Mouse (Mus musculus) layer of hippocampus, adult 11-12 months (tissue): ENCODE data around the gene Hamp.
"Not testable (repeated sequence)": the region's sequence is repeated elsewhere in the genome, so short reads cannot be mapped to it uniquely, and the experiment has no call there.

Source experiments
- DNase-seq: peaks from one replicate; pipeline ENCODE4 v3.0.0; 2022; ENCODE audit warnings: low spot score

Hamp gene

GRCm38 (mm10) chr7:30956357-30956751, 12.5 kb upstream of the Hamp start:
- DNase-seq: no peak

- peak; percentile 88 for DNase-seq
Observed at GRCm38 (mm10) chr7:30955584-30956356, 11.9 kb upstream of the Hamp start.

- DNase-seq: no peak
Observed at GRCm38 (mm10) chr7:30954971-30955520, 11.2 kb upstream of the Hamp start.

GRCm38 (mm10) chr7:30954036-30954435, 10.2 kb upstream of the Hamp start:
- no peak for DNase-seq

GRCm38 (mm10) chr7:30953459-30953858, 9.6 kb upstream of the Hamp start:
- no peak for DNase-seq

GRCm38 (mm10) chr7:30952441-30953265, 8.8 kb upstream of the Hamp start:
- no peak for DNase-seq

- DNase-seq: not testable (repeated sequence)
Observed at GRCm38 (mm10) chr7:30949902-30950301, 6.1 kb upstream of the Hamp start.

GRCm38 (mm10) chr7:30945876-30946275, 2.0 kb upstream of the Hamp start:
- DNase-seq: no peak

GRCm38 (mm10) chr7:30945466-30945865, 1.6 kb upstream of the Hamp start:
- not testable (repeated sequence) for DNase-seq

- DNase-seq: not testable (repeated sequence)
Observed at GRCm38 (mm10) chr7:30944706-30945105, 874 bp upstream of the Hamp start.

- not testable (repeated sequence) for DNase-seq
Observed at GRCm38 (mm10) chr7:30942365-30942764, 1.5 kb downstream of the Hamp start.

- not testable (repeated sequence) for DNase-seq
Observed at GRCm38 (mm10) chr7:30940070-30940469, 3.8 kb downstream of the Hamp start.

GRCm38 (mm10) chr7:30935422-30936099, 8.3 kb downstream of the Hamp start:
- DNase-seq: not testable (repeated sequence)

- DNase-seq: not testable (repeated sequence)
Observed at GRCm38 (mm10) chr7:30924581-30924980, 19.3 kb downstream of the Hamp start, which contains the start of gene Hamp2. Gene Hamp2, minus strand, starts transcription at chr7:30924681.

- no peak for DNase-seq
Observed at GRCm38 (mm10) chr7:30924071-30924470, 19.8 kb downstream of the Hamp start.

- not testable (repeated sequence) for DNase-seq
Observed at GRCm38 (mm10) chr7:30922490-30922889, 21.3 kb downstream of the Hamp start.

- no peak for DNase-seq
Observed at GRCm38 (mm10) chr7:30920217-30920616, 23.6 kb downstream of the Hamp start.

GRCm38 (mm10) chr7:30917219-30917618, 26.6 kb downstream of the Hamp start:
- no peak for DNase-seq

- peak; percentile 55 for DNase-seq
Observed at GRCm38 (mm10) chr7:30916713-30917112, 27.1 kb downstream of the Hamp start.

- peak; percentile 53 for DNase-seq
Observed at GRCm38 (mm10) chr7:30914732-30915131, 29.1 kb downstream of the Hamp start, which contains the start of gene Mag. Gene Mag, minus strand, starts transcription at chr7:30914873.

- DNase-seq: no peak
Observed at GRCm38 (mm10) chr7:30909773-30910172, 34.1 kb downstream of the Hamp start.

GRCm38 (mm10) chr7:30908992-30909431, 34.8 kb downstream of the Hamp start:
- no peak for DNase-seq
